Mouse (Mus musculus) neural tube, embryonic 11.5 days (tissue): ENCODE results near the gene Catsper2. TPM values are rescaled to one million over a fixed set of nuclear protein-coding genes. Genes with fewer than 3 reads are reported as not detected.

Experiments
- ATAC-seq: fragments of 200-750 bp; cut with Nextera tagmentation; 2 replicates; pipeline ENCODE4 v1.8.0; 2017; ENCODE audit warnings: moderate number of reproducible peaks, mild to moderate bottlenecking, moderate TSS enrichment, moderate library complexity; ENCODE audit not compliant: insufficient read depth, low FRiP score, low TSS enrichment
- DNase-seq: peaks from one replicate; pipeline ENCODE4 v3.0.0-alpha.2; 2015; ENCODE audit warnings: low spot score
- H3K27ac ChIP-seq: fragments of 300-500 bp; sonication (generic); 2 replicates; pipeline ENCODE4 v1.5.1; 2014; ENCODE audit warnings: low read depth, mild to moderate bottlenecking, low read length
- H3K27me3 ChIP-seq: fragments of 300-500 bp; sonication (generic); 2 replicates; pipeline ENCODE4 v1.6.1; 2014; ENCODE audit warnings: mild to moderate bottlenecking, low read length, mixed read lengths; ENCODE audit not compliant: control insufficient read depth, insufficient read depth
- H3K36me3 ChIP-seq: fragments of 300-500 bp; sonication (generic); 2 replicates; pipeline ENCODE4 v1.6.1; 2014; ENCODE audit warnings: mild to moderate bottlenecking, low read length, moderate library complexity, mixed read lengths; ENCODE audit not compliant: control insufficient read depth, insufficient read depth
- H3K4me1 ChIP-seq: fragments of 300-500 bp; sonication (generic); 2 replicates; pipeline ENCODE4 v1.6.1; 2014; ENCODE audit warnings: low read length, mixed read lengths; ENCODE audit not compliant: control insufficient read depth, insufficient read depth
- H3K4me2 ChIP-seq: fragments of 300-500 bp; sonication (generic); 2 replicates; pipeline ENCODE4 v1.6.1; 2014; ENCODE audit warnings: low read depth, mild to moderate bottlenecking, moderate library complexity
- H3K4me3 ChIP-seq: fragments of 300-500 bp; sonication (generic); 2 replicates; pipeline ENCODE4 v1.5.1; 2014; ENCODE audit warnings: low read depth, low read length
- H3K9ac ChIP-seq: fragments of 300-500 bp; sonication (generic); 2 replicates; pipeline ENCODE4 v1.6.1; 2014; ENCODE audit warnings: mild to moderate bottlenecking, low read length
- H3K9me3 ChIP-seq: fragments of 300-500 bp; sonication (generic); 2 replicates; pipeline ENCODE4 v1.6.1; 2016; ENCODE audit warnings: low read length; ENCODE audit not compliant: control insufficient read depth
- WGBS: fragments of 180-500 bp; shearing (Covaris S2); extraction: QIAGEN DNeasy Blood & Tissue Kit; methylation state at CpG from one replicate; pipeline ENCODE4 v1.1.7; 2014; 5-methylcytosine and 5-hydroxymethylcytosine counted together
- polyA plus RNA-seq: library from polyadenylated mRNA; unstranded; fragments of >200 nt; fragmentation: Nextera tagmentation; extraction: Ambion mirVana; gene quantifications from 2 replicates; pipeline ENCODE4 v1.2.1, GENCODE M21; 2014

The Catsper2 gene
- 1.7 and 4.0 TPM in 2 replicates for polyA plus RNA-seq

GRCm38 (mm10) chr2:121413387-121414042 is at the start of gene Catsper2, which contains the start of gene Pdia3:
Gene Catsper2 (minus strand): TSS chr2:121413792.
Gene Pdia3 (plus strand): TSS chr2:121413775.
- H3K4me3 ChIP-seq, result peak within 1 kb of the TSS; percentile 65
- WGBS, result under 1% methylated on average over 51 of the region's 68 CpGs
- peak within 1 kb of the TSS; percentile 84 for H3K27ac ChIP-seq
- peak within 1 kb of the TSS; percentile 70 for H3K4me2 ChIP-seq
- H3K4me1 ChIP-seq, result peaks cover 21% of the 10 kb centered on the region
- no peaks in the 10 kb centered on the region for H3K9me3 ChIP-seq
- DNase-seq (peak; percentile 99), ATAC-seq (peak; percentile 99)
- no peaks in the 10 kb centered on the region for H3K27me3 ChIP-seq
- H3K9ac ChIP-seq, result peak within 1 kb of the TSS; percentile 83
- no peaks in the 10 kb centered on the region for H3K36me3 ChIP-seq

GRCm38 (mm10) chr2:121460071-121460470 is 46.5 kb upstream of the Catsper2 start:
- Histone ChIP-seq H3K27me3 (no peaks in the 10 kb centered on the region), H3K36me3 (peaks cover 3% of the 10 kb centered on the region; the same call in 1 of the 2 replicates), H3K4me3 (no peak overlapping the region), H3K4me2 (no peak overlapping the region), H3K4me1 (peaks cover 5% of the 10 kb centered on the region; the same call in 1 of the 2 replicates), H3K9me3 (no peaks in the 10 kb centered on the region), H3K9ac (no peak overlapping the region), H3K27ac (no peak overlapping the region)
- ATAC-seq (no peak), DNase-seq (no peak)
- 63% methylated on average over 2 of the region's 2 CpGs for WGBS

- Histone ChIP-seq H3K27ac (peak within 1 kb of the TSS; percentile 53; the same call in 1 of the 2 replicates), H3K4me1 (peaks cover 5% of the 10 kb centered on the region; the same call in 1 of the 2 replicates), H3K9me3 (no peaks in the 10 kb centered on the region), H3K36me3 (peaks cover 6% of the 10 kb centered on the region; the same call in 1 of the 2 replicates), H3K4me2 (peak within 1 kb of the TSS; percentile 76), H3K4me3 (peak within 1 kb of the TSS; percentile 81), H3K27me3 (no peaks in the 10 kb centered on the region), H3K9ac (peak within 1 kb of the TSS; percentile 78)
- ATAC-seq (peak; percentile 80), DNase-seq (peak; percentile 89)
- WGBS, result 5% methylated on average over 41 of the region's 41 CpGs
Measured at GRCm38 (mm10) chr2:121456692-121457642, 43.4 kb upstream of the Catsper2 start, which contains the start of gene Serinc4. Gene Serinc4 (minus strand): TSS chr2:121456781.

GRCm38 (mm10) chr2:121455534-121455933 is 41.9 kb upstream of the Catsper2 start:
- DNase-seq (no peak), ATAC-seq (no peak)
- no peak overlapping the region for H3K4me2 ChIP-seq
- 79% methylated on average over 5 of the region's 5 CpGs for WGBS
- no peak overlapping the region for H3K9ac ChIP-seq
- peaks cover 7% of the 10 kb centered on the region; the same call in 1 of the 2 replicates for H3K4me1 ChIP-seq
- H3K36me3 ChIP-seq, result peaks cover 10% of the 10 kb centered on the region; the same call in 1 of the 2 replicates
- H3K27me3 ChIP-seq, result no peaks in the 10 kb centered on the region
- no peaks in the 10 kb centered on the region for H3K9me3 ChIP-seq
- no peak overlapping the region for H3K4me3 ChIP-seq
- no peak overlapping the region for H3K27ac ChIP-seq

GRCm38 (mm10) chr2:121453917-121454316 is 40.3 kb upstream of the Catsper2 start:
- peaks cover 7% of the 10 kb centered on the region; the same call in 1 of the 2 replicates for H3K4me1 ChIP-seq
- H3K9me3 ChIP-seq, result no peaks in the 10 kb centered on the region
- ATAC-seq (no peak), DNase-seq (no peak)
- no peaks in the 10 kb centered on the region for H3K27me3 ChIP-seq
- H3K36me3 ChIP-seq, result peaks cover 10% of the 10 kb centered on the region; the same call in 1 of the 2 replicates
- 94% methylated on average over 6 of the region's 6 CpGs for WGBS
- no peak overlapping the region for H3K4me2 ChIP-seq
- no peak overlapping the region for H3K27ac ChIP-seq
- no peak overlapping the region for H3K4me3 ChIP-seq
- H3K9ac ChIP-seq, result no peak overlapping the region

GRCm38 (mm10) chr2:121452990-121453389 is 39.4 kb upstream of the Catsper2 start, which contains the start of gene Hypk:
Gene Hypk (plus strand): TSS chr2:121453290.
- H3K27me3 ChIP-seq, result no peaks in the 10 kb centered on the region
- no peaks in the 10 kb centered on the region for H3K9me3 ChIP-seq
- no peak for DNase-seq
- H3K36me3 ChIP-seq, result 0 out of 2 replicates have a peak, but pooled peaks cover 7% of the 10 kb centered on the region
- no peak within 1 kb of the TSS for H3K9ac ChIP-seq
- no peak for ATAC-seq
- no peak within 1 kb of the TSS for H3K27ac ChIP-seq
- peaks cover 7% of the 10 kb centered on the region; the same call in 1 of the 2 replicates for H3K4me1 ChIP-seq
- H3K4me3 ChIP-seq, result no peak within 1 kb of the TSS
- H3K4me2 ChIP-seq, result no peak within 1 kb of the TSS
- WGBS, result 91% methylated on average over 4 of the region's 4 CpGs

- WGBS, result 86% methylated on average over 4 of the region's 4 CpGs
Measured at GRCm38 (mm10) chr2:121452361-121452760, 38.8 kb upstream of the Catsper2 start.

GRCm38 (mm10) chr2:121450093-121450492 is 36.5 kb upstream of the Catsper2 start:
- Histone ChIP-seq H3K9ac (peak overlapping the region; percentile 95), H3K4me3 (peak overlapping the region; percentile 99), H3K4me1 (peaks cover 2% of the 10 kb centered on the region; the same call in 1 of the 2 replicates), H3K4me2 (peak overlapping the region; percentile 74), H3K9me3 (no peaks in the 10 kb centered on the region), H3K27me3 (no peaks in the 10 kb centered on the region), H3K36me3 (0 out of 2 replicates have a peak, but pooled peaks cover 7% of the 10 kb centered on the region), H3K27ac (peak overlapping the region; percentile 90)
- ATAC-seq, result no peak
- DNase-seq, result peak; percentile 16
- 3% methylated on average over 7 of the region's 7 CpGs for WGBS

More at GRCm38 (mm10) chr2:121452361-121452760, 38.8 kb upstream of the Catsper2 start:
- DNase-seq, result no peak
- Histone ChIP-seq H3K9ac (no peak overlapping the region), H3K27me3 (no peaks in the 10 kb centered on the region), H3K36me3 (0 out of 2 replicates have a peak, but pooled peaks cover 7% of the 10 kb centered on the region), H3K4me2 (no peak overlapping the region), H3K27ac (no peak overlapping the region), H3K4me1 (peaks cover 2% of the 10 kb centered on the region; the same call in 1 of the 2 replicates), H3K4me3 (no peak overlapping the region), H3K9me3 (no peaks in the 10 kb centered on the region)
- no peak for ATAC-seq
